Mouse (Mus musculus) layer of hippocampus, postnatal 36 days (tissue): ENCODE measurements at regions not wholly inside any gene's neighbourhood (a gene's known extent, or its start where the extent isn't known, plus 50 kb on each side); places are given as distances from the start of the nearest gene placed in this dataset.

ENCODE experiments used
- DNase-seq, 2 experiments: peaks; one replicate each; pipeline ENCODE4 v3.0.0; 2022

DNA sequence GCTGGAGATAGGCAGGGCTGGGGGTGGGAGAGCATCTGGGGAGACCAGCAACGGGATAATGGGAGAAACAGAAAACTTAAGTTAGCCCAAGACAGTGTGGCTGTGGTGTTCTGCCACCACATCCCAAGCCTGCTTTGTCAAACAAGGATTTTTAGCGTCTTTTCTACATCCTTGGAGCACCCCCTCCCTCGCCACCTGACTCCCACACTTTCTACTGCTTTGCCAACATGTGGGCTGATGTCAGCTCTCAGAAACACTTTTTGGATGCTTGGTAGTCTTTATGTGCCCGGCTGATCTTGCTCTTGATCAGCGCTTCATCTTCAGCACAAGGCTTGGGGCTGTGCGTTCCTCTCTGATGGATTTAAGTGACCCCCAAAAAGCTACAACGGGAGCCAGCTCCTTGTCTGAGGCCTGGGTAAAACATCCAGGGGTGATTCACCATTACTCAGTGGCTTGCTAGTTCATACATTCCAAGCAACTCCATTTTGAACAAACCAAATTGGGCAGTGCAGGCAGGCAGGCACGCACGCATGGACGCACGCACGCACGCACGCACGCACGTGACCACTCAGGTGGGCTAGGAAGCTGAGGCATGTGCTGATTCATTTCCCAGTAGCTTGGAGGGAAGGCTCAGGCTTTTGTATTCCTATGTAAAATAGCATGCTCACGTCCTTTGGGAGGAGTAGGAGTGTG lies 260.6 kb upstream of the Gm10131 start:
- DNase-seq = no peak

DNA sequence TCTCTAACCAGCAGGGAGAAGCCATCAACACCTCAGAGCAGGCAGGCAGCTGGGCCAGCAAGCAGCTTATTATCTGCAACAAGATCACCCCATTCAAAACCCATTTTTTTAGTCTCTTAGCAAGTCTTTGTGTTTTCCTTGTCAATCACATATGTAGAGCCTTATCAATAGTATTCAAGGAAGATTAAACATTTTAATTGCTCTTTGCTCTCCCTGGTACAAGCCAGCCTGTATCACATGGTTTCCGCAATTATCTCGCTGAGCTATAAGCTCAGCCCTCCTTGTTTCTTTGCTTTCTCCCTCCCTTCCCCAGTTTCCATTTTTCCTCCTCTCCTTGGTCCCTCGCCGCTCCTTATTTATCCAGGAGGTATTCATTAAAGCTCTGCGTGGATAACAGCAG lies 259.9 kb upstream of the Gm10131 start:
- DNase-seq = no peak

DNA sequence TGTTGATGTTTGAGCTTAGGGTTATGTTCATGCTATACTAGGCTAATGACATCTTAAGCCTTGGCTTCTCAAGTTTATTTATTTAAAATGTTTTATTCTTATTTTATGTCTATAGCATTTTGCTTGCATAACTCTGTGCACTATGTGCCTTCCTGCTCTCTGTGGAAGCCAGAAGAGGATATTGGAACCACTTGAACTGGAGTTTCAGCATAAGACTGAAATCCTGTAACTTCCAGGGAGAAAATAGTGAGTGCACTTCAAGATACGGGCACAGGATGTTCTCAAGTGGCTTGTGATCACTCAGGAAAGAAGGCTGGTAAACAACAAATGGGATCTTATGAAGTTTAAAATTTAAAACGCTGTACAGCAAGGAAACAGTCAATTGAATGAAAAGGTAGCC lies 257.0 kb upstream of the Gm10131 start:
- no peak for DNase-seq

DNA sequence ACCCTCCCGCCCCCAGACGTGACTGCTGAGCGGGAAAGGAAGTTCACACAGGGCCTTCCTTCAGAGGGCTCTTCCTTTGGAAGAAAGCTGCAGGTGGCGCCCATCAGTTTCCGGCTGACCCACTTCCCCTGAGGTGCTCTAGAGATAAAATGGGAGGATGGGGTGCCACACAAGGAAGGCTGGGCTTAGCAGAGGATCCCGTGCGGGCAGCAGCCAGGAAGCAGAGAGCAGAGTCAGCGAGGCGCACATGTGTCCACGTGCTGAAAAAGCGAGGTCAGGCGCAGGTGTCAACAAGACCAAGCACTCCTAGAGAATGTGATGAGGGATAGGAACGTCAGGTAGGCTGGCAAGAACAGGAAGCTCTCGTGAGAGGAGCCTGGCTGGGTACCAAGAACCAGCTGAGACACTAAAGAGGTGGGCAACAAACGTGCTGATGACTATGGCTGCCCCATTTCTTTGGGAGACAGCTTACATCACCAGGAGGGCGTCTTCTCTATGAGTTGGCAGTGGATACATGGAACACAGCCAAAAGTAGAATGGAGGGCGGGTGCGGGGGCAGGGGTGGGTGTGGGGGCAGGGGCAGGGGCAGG lies 253.0 kb upstream of the Gm10131 start:
- DNase-seq = no peak

DNA sequence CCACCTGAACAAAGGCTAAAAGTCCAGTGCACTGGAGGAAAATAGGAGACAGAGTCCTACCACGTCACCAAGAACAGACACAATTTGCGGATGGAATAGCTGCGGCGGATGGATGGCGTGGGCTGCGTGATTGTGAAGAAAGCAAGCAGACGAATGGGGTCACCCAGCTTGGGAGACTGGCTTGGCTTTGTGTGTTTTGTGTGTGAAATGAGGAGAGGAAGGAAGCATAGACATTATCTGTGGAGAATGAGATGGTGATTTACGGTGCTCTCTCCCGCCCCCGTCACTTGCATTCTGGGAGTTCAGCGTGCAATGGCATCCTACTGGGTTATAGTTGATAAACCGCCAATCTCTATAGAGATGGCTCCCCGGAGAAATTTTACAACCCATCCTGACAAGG lies 252.1 kb upstream of the Gm10131 start:
- DNase-seq = no peak

DNA sequence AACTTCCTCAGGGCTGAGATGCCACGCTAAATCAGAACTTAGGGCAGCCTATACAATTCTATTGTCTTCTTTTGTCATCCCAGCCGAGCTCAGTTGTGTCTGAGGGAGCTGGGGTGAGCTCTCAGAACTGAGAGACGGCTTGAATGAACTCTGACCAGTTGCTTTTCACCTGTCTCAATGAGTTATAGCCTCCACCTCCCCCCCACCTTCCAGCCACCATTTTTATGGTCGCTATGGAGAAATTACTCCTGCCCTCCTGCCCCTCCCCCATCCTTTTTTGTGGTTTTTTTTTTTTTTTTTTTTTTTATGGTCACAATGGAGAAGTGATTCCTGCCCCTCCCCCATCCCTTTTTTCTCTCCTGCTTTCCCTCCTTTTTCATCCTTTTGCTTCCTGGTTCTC lies 251.6 kb upstream of the Gm10131 start:
- no peak for DNase-seq

DNA sequence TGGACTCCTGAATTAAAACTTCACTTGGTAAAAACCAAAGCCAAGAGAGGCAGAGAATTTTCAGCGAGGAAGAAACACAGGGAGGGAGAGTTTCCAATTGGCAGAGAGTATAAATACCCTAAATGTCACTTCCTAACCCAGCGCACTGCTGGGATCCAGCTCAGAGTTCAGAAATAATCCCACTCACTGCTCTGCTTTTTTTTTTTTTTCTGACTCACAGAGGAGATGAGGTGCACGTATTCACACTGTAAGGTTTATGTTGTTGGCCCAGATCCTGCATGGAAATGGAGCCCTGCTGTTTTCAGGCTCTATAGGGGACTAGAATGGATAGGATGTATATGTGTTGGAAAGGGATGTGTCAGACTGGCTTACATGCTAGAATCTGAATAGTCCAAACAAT lies 249.8 kb upstream of the Gm10131 start:
- DNase-seq = no peak

DNA sequence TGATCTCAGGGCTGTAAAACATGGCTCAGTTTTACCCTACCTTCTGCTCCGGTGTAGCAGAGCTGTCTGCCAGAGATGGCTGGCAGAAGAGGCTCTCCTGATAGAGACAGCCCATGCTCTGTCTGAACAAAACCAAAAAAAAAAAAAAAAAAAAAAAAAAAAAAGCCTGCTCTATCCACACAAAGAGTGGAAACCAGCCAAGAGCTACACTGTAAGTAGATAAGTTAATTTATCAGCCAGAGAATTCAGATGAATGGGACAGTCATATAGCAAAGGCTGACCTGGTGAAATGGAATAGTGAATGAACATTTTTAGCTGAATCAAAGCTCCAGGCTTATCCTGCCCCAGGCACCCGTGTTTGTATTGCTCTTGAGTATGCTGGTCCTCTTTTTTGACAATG lies 248.2 kb upstream of the Gm10131 start:
- DNase-seq = no peak

DNA sequence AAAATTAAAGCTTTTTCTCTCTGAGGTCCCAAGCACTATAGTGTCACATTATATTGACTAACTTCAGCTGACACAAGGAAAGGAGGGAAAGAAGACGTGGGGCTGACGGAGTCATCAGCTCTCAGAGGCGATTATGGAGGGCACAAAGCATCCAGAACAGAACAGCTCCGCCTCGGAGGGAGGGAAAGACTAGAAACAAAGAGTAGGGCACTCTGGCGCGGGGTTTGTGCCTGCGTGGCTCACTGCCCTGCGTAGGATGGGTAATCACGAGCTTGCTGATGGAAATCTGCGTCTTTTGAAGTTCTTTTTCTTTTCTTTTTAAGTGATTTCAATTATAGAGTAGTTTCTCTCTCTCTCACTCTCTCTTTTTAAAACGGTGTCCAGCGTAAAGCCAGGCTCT lies 243.5 kb upstream of the Gm10131 start:
- no peak for DNase-seq

DNA sequence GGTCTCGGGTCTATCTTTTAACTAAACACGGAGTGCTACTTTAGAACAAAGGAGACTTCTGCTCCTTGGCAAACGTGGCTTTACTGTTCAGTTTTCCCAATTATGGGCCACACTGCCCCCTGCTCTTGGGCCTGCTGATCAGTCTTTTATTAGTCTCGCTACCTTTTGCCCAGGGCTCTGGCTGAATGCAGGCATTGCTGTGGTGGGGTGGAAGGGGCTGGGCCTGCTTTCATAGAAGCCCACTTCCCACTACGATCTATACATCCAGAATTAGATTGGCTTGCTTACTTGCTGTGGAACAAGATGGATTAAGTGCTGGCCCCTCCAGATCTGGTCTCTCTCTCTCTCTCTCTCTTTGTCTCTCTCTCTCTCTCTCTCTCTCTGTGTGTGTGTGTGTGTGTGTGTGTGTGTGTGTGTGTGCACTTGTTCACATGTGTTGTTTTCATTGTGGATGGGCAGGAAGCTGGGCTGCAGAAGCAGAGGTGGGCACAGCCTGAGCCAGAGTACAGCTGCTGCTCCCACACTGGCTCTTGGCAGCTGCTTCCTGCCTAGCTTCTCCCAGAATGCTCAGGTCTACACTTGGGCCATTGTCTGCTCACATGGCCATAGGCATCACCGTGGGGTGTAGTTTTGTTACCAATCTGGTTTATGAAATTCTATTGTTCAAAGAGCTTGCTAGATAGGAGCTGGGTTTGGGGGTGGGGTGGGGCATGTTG lies 241.8 kb upstream of the Gm10131 start:
- DNase-seq = no peak

DNA sequence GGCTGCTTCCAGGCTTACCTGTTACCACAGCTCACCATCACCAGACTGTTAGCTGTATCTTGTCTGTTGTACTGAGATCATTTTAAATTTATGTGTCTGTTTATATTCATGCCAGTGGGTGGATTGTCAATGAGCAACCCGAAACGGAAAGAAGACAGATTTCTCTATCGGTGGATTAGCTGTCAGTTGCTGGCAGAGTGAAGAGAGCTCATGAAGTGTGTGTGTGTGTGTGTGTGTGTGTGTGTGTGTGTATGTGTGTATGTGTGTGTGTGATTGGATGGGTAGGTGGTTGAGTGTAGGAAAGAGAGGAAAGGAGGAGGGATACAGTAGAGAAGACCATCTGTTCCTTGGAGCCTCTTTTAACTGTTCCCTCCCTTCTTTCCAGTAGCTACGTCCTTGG lies 223.3 kb upstream of the Gm10131 start:
- DNase-seq = peak; percentile 23 to 47

DNA sequence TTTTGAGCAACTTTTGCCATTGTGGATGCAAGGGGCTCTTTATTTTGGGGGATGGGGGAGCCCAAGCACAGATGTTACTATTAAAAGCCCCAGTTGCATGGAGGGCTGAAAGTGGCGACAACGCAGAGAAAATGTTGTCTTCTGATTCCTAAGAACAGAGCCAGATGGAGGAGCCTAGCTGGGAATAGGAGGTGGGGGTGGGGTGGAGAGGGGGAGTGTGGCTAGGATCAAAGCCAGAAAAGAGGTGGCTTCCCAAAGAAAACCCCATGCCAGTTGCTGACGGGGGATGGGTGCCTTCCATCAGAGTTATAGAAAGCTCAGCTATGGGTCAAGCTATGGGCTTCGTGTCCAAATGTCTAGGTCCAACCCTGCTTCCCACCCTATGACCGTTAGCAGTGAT lies 220.1 kb upstream of the Gm10131 start:
- no peak for DNase-seq

DNA sequence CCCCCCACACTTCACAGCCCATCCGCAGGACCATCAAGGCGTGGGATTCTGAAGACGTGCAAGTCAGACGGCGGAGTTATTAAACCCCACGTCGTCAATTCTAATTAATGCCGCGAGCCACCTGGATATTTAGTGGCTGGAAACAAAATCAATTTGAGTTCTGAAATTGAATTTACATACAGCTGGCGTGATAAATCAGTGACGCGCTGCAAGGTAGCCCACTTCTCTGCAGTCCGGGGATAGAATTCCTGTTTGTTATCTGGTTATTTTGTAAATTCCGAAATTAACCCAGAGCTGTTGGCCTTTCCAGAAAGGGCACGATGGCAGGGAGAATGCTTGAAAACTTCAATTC lies 215.1 kb upstream of the Gm10131 start:
- DNase-seq = no peak

DNA sequence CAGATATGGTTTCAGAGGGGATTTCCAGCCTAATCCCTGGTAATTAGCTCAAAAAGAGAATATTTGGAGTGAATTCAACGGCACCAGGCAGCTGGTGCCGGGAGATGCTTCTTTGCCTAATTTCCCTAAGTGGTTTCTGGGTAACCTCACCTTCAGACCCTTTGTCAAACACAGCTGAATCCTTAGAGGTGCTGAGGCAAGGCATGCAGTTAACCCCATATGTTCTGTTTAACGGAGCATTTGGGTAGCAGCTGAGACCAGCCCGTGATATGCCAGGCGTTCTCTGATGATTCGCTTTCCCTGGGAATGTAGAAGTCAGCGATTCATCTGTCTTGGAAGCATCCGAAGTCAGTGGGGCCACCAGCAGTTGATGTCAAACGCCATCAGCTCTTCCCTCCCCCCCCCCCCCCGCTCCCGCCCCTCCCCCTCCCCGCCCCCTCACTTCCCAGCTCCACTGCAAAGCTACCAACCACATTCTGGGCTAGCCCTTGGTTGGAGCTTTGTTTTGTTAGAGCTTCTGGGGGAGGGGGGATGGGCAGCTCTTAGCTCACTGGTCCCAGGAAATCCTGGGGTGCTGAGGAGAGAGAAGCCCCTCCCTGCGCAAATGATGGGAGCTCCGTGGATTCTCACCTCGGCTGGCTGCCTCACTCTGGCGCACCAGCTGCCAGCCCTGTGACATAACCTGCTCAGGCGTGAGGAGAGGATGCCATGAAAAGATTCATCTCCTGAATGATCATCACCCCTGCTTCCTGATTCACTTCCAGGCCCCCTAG lies 214.5 kb upstream of the Gm10131 start:
- DNase-seq = peak in 1 of 2 experiments; percentile 11

DNA sequence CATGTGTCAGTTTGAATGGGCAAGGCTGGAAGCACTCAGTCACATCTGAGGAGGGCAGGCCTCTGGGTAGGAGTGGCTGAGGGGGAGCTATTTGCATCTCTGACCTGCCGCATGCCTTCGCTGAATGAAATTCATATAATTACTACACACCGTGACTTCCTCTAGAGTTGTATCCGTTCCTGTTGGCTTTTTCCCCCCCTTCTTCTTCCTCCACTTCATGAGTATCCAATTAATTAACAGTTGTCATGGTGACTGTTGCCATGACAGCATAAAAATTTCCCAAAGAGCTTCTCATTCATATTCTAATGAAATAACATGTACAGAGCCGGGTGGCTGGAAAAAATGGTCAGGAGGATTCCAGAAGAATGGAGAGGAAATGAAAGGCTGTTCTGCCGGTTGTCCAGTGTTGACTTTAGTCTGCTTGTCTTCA lies 208.6 kb upstream of the Gm10131 start:
- DNase-seq = peak; percentile 28 to 55

DNA sequence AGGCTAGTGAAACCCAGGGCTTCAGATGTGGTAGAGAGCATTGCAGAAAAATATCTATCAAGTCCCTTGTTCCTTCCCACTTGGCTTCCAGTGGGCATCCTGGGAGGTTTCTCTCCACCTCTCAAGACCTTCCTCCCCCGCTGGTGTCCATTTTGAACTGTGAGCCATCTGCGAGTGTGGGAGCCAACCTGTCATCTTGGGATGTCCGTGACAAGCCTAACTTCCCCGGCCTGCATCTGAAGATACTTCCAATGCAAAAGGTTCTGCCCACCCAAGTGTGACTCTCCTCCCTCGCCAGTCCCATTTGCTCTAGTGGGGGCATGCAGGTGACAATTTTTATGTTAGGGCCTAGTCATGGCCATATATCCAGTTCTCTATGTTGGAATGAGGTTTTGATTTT lies 208.2 kb upstream of the Gm10131 start:
- no peak for DNase-seq

DNA sequence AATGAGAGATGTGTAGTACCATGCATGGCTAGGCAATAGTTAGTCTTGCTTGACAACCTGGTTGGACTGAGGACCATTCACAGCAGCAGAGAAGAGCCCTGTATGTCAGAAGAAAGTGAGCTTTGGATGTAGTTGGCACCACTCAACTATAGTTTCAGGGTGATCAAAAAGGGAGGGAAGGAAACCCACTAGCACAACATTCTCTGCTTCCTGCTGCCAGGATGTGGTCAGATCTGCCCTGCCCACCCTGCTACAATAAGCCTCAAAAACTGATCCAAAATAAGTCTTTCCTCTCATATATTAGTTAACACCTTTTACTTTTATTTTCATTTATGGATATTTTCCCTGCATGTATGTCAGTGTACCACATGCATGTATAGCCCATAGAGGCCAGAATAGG lies 203.7 kb upstream of the Gm10131 start:
- DNase-seq = no peak

DNA sequence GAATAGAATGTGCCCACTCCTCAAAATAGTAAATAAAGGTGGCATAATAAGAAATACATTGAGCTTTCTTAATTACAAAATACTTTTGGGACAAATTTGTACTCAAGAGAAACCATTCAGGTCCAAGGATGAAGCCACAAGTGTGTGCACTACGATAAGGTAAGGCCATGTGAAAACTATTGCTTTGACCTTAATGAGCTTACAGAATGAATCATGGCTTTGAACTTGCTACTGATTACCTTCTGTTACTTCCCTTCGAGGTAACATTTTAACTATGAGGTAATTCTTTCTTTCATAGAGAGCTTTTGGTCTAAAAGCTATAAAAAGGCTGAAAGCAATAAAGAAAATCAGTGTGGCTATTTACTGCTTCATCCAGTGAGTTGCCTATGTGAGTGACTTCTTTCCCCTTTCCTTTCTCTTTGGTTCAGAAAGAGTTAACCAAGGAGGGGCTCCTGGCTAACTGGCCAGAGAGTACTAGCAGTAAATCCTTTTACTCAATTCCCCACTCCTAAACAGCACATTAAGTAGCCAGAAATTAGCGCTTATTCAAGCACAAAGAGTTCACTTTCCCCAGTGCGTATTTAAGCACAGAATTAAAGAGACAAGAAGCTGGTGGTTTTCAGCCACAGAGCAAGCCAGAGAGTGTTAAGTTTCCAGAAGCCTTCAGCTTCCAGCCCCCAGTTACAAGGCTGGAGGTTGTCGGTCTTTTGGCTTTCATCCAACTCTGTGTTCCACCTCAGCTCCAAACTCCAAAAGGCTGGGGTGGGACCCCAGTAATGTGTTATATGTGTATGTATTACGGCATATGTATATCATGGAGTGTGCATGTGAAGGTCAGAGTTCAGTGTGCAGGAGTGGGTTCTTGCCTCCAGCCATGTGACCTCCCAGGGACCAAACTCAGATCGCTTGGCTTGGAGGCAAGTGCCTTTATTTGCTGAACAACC lies 194.3 kb upstream of the Gm10131 start:
- no peak for DNase-seq

DNA sequence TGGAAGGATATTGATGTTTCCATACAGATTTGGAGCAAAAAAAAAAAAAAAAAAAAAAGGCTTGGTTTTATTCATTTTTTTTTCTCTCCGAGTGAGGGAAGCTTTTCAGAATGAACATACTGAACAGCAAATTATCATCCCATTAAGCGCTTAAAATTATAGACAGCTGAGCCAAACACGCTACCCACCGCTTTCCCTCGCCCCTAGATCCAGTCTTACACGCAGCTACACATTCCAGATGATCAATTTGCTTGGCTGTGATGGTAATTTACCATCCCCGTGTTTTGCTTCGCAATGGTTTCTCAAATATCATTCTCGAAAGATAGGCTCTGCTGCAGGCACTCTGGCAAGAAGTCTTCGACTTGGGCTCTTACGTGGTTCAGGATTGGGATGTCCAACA lies 192.3 kb upstream of the Gm10131 start:
- no peak for DNase-seq

DNA sequence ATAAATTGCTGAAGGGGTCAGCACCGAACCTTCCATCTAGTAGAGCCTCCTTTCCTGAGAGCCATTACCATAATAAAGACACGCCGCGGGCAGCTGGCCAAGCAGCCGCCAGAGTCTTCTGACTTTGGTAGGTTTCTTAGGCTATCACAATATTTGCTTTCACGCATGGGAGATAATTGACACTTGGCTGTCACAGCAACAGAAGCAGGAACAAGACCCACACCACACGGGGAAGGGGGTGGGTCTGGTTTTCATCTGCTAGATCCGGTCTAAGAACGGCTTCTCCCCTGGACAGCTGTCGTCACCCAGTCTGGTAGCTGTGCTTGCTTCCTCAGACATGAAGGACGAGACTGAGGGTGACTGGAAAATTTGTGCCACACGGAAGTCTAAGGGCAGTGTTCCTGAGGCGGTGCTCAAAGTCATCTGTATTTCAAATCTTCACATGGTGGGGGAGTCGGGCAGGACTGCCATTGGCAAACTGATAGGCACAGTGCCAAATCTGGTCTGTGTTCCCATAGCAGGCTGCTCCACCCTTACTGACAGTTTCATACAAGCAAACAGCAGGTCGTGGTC lies 188.9 kb upstream of the Gm10131 start:
- DNase-seq = no peak

DNA sequence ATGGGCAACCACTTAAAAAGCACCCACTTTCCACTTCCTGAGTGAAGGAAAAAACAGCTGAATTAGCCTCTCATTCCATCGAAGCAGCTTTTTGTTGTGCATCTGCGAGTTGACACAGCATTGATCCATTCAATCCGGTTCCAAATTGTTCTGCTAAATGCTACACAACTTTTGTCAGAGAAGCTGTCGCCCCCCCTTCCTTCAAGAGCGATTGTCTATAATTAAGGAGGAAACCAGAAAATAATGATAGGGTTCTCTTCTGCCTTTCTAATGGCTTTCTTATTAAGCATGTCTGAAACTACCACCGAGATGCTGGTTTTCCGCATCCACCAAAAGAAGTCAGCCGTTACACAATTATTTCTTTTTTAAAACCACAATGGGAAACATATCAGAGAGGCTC lies 183.2 kb upstream of the Gm10131 start:
- no peak for DNase-seq

DNA sequence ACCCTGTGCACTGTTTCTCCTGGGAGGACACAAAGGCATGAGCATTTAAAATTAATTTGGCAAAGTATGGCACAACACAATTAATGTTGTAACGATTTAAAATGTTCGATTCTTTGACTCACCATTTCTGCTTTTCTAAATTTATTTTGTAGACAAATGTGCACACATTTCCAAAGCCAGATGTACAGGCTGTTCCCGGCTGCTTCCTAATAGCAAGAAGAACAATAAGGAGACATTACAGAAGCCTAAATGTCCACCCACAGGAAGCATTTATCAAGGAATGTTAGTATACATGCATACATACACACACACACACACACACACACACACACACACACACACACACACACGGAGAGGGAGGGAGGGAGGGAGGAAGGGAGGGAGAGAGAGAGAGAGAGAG lies 179.1 kb upstream of the Gm10131 start:
- no peak for DNase-seq
